Mouse (Mus musculus): ENCODE results near the gene Kng1. TPM values are rescaled to one million over a fixed set of nuclear protein-coding genes. Genes with fewer than 3 reads are reported as not detected.
A peak's percentile ranks its signal among the peaks of the same experiment; 100 is the strongest.

The Kng1 gene
- total and polyA plus RNA-seq, 3 experiments = not detected

DNA sequence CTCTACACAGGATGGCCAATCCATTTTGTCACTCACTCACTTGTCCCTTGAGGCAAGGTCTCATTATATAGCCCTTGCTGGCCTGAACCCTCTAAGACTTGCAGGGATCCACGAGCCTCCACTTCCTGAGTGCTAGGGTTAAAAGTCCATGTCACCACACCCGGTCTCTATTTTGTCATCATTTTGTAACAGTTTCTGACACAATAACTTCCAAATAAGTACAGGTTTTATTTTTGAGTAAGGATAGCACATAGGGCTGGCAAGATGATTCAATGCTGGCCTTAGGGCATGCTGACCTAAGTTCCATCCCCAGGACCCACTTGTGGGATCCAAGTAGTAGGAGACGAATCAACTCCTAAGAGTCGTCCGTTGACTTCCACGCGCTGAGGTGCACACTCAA, 48.5 kb downstream of the Kng1 start:
- Histone ChIP-seq H3K9ac (ENCODE audit: insufficient read depth, low read depth) (peak overlapping the region; percentile 83), H3K27me3 (replicated peaks) (no peaks in the 10 kb centered on the region), H3K36me3 (replicated peaks in 1 of 2; ENCODE audit: control insufficient read depth in 1 of 2, insufficient read depth in 1 of 2, low read length in 1 of 2) (peaks cover 25 to 28% of the 10 kb centered on the region in 2 experiments), H3K4me2 (ENCODE audit: insufficient read depth, low read depth, poor library complexity, severe bottlenecking) (peak overlapping the region; percentile 93), H3K4me1 (ENCODE audit: control insufficient read depth in 1 of 2, insufficient read depth in 2 of 2) (peaks cover 4 to 34% of the 10 kb centered on the region in 2 experiments; a peak in 2 of 4 replicates), H3K79me2 (replicated peaks; ENCODE audit: control insufficient read depth, extremely low read depth, insufficient read depth, poor library complexity, severe bottlenecking) (peaks cover 33% of the 10 kb centered on the region), H3K27ac (ENCODE audit: insufficient read depth, low read depth) (peak overlapping the region; percentile 27), H3K4me3 (replicated peaks in 1 of 3; ENCODE audit: low read depth in 2 of 3, low read length in 2 of 3, poor library complexity in 1 of 3) (no peak overlapping the region), H3K9me3 (replicated peaks; ENCODE audit: low read length) (no peaks in the 10 kb centered on the region)
- DNase-seq (ENCODE audit: extremely low read depth) = no peak
- dilution Hi-C loops (cut with MboI; ENCODE audit: extremely low pct_ligation_motif_present, extremely low pct_unique_long_range_greater_than_20kb, low sequenced_read_pairs) (no loop called here), in situ Hi-C loops (cut with MboI; ENCODE audit: low pct_ligation_motif_present, low pct_unique_long_range_greater_than_20kb, low sequenced_read_pairs) (no loop called here)
- TF ChIP-seq NELFE (IDR thresholded peaks at IDR 0.05; ENCODE audit: low read depth, low read length) (0 out of 2 replicates have a peak, but pooled peaks have one; percentile 16), SIN3A (IDR thresholded peaks at IDR 0.05; ENCODE audit: low read length) (no peak), TBP (conservative IDR thresholded peaks at IDR 0.05; ENCODE audit: low read depth, low read length) (0 out of 2 replicates have a peak, but pooled peaks have one; percentile 46), ELF1 (IDR thresholded peaks at IDR 0.05; ENCODE audit: low read depth, low read length) (peak; percentile 49)

DNA sequence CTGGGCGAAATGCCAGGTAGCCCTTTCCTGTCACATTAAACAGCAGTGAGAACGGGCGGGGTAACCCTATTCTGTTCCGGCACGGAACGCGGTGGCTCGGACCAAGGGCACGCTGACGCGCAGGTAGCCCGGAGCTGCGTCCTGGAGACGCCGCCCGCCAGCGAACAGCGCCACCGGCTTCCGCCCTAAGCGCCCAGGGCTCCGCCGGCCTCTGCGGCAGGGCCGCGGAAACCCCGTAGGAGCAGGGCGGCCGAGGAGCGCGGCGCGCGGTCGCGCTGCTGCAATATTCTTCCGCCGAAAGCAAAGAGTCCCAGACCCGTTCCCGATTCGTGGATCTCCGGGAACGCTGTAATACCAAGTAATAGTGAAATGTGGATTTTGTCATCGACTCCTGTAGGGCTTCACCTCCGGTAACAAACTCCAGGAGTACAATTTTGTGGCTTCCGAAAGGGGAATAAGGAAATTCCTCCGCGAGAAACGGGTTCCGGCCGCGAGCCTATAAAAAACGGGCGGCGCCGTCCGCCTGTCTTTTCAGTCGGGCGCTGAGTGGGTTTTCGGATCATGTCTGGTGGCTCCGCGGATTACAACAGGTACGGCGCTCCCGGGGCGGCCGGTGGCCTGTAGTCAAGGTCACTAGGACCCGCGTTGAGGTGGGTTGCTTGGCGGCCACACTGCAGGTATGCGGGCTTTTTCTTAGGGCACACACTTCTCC, 49.7 kb downstream of the Kng1 start, which contains the start of gene Eif4a2:
TSS of gene Eif4a2 (plus strand) at position 214 of the 712 bp plus-strand sequence.
- Histone ChIP-seq H3K4me2 (ENCODE audit: insufficient read depth, low read depth, poor library complexity, severe bottlenecking) (peak within 1 kb of the TSS; percentile 93), H3K36me3 (replicated peaks in 1 of 2; ENCODE audit: control insufficient read depth in 1 of 2, insufficient read depth in 1 of 2, low read length in 1 of 2) (peaks cover 36 to 41% of the 10 kb centered on the region in 2 experiments), H3K27me3 (replicated peaks) (no peaks in the 10 kb centered on the region), H3K79me2 (replicated peaks; ENCODE audit: control insufficient read depth, extremely low read depth, insufficient read depth, poor library complexity, severe bottlenecking) (peaks cover 46% of the 10 kb centered on the region), H3K9me3 (replicated peaks; ENCODE audit: low read length) (no peaks in the 10 kb centered on the region), H3K4me1 (ENCODE audit: control insufficient read depth in 1 of 2, insufficient read depth in 2 of 2) (peaks cover 4 to 40% of the 10 kb centered on the region in 2 experiments; a peak in 2 of 4 replicates), H3K27ac (ENCODE audit: insufficient read depth, low read depth) (peak within 1 kb of the TSS; percentile 93), H3K4me3 (replicated peaks in 1 of 3; ENCODE audit: low read depth in 2 of 3, low read length in 2 of 3, poor library complexity in 1 of 3) (peak within 1 kb of the TSS; percentile 81 to 97 (median 91)), H3K9ac (ENCODE audit: insufficient read depth, low read depth) (peak within 1 kb of the TSS; percentile 100)
- dilution Hi-C loops (cut with MboI; ENCODE audit: extremely low pct_ligation_motif_present, extremely low pct_unique_long_range_greater_than_20kb, low sequenced_read_pairs) = no loop called here
- in situ Hi-C loops (cut with MboI; ENCODE audit: low pct_ligation_motif_present, low pct_unique_long_range_greater_than_20kb, low sequenced_read_pairs) = no loop called here
- DNase-seq (ENCODE audit: extremely low read depth) = peak; percentile 94
- TF ChIP-seq ZC3H11A (IDR thresholded peaks at IDR 0.05; ENCODE audit: low read depth, low read length) (no peak), ZMIZ1 (IDR thresholded peaks at IDR 0.05; ENCODE audit: low read depth, low read length) (peak; percentile 99), HCFC1 (IDR thresholded peaks at IDR 0.05; ENCODE audit: low read depth, low read length) (peak; percentile 92), JUN (IDR thresholded peaks at IDR 0.05; ENCODE audit: insufficient read depth, low read depth, low read length) (no peak), PAX5 (IDR thresholded peaks at IDR 0.05; ENCODE audit: low read length) (no peak), MAZ (IDR thresholded peaks at IDR 0.05; ENCODE audit: low read depth, low read length) (peak; percentile 78), JUND (conservative IDR thresholded peaks at IDR 0.05; ENCODE audit: low read depth, low read length) (peak; percentile 63; the same call in 1 of the 2 replicates), KAT2A (IDR thresholded peaks at IDR 0.05; ENCODE audit: insufficient replicate concordance, low read length) (peak; percentile 100), USF1 (IDR thresholded peaks at IDR 0.05; ENCODE audit: low read depth, low read length) (no peak), NRF1 (IDR thresholded peaks at IDR 0.05; ENCODE audit: low read depth, low read length) (peak; percentile 72), UBTF (IDR thresholded peaks at IDR 0.05; ENCODE audit: low read depth, low read length) (peak; percentile 97), MXI1 (IDR thresholded peaks at IDR 0.05; ENCODE audit: low read depth, low read length) (peak; percentile 90), NELFE (IDR thresholded peaks at IDR 0.05; ENCODE audit: low read depth, low read length) (peak; percentile 100), SMC3 (IDR thresholded peaks at IDR 0.05; ENCODE audit: low read depth, low read length) (peak; percentile 16; the same call in 1 of the 2 replicates), POLR2A (IDR thresholded peaks at IDR 0.05; ENCODE audit: low read depth, low read length) (peak; percentile 97), MYC (IDR thresholded peaks at IDR 0.05; ENCODE audit: low read depth, low read length) (peak; percentile 99), SIN3A (IDR thresholded peaks at IDR 0.05; ENCODE audit: low read length) (peak; percentile 91), MAFK (IDR thresholded peaks at IDR 0.05; ENCODE audit: insufficient replicate concordance, low read length) (0 out of 2 replicates have a peak, but pooled peaks have one; percentile 45), EP300 (IDR thresholded peaks at IDR 0.05; ENCODE audit: low read length) (no peak), GABPA (IDR thresholded peaks at IDR 0.05; ENCODE audit: insufficient replicate concordance, low read depth, low read length) (peak; percentile 67; the same call in 1 of the 2 replicates), ZNF384 (IDR thresholded peaks at IDR 0.05; ENCODE audit: low read depth, low read length) (peak; percentile 57; the same call in 1 of the 2 replicates), USF2 (conservative IDR thresholded peaks at IDR 0.05; ENCODE audit: low read depth, low read length) (peak; percentile 11; the same call in 1 of the 2 replicates), E2F4 (IDR thresholded peaks at IDR 0.05; ENCODE audit: insufficient replicate concordance, low read depth, low read length) (peak; percentile 95), RCOR1 (conservative IDR thresholded peaks at IDR 0.05; ENCODE audit: low read depth, low read length) (peak; percentile 84), CHD1 (IDR thresholded peaks at IDR 0.05; ENCODE audit: low read depth, low read length) (no peak; the same call in 1 of the 2 replicates), POLR2AphosphoS2 (IDR thresholded peaks at IDR 0.05; ENCODE audit: low read depth, low read length) (peak; percentile 98), ELF1 (IDR thresholded peaks at IDR 0.05; ENCODE audit: low read depth, low read length) (peak; percentile 94), TCF12 (IDR thresholded peaks at IDR 0.05; ENCODE audit: low read depth, low read length) (peak; percentile 93), ZKSCAN1 (IDR thresholded peaks at IDR 0.05; ENCODE audit: borderline replicate concordance, low read depth, low read length) (no peak; the same call in 1 of the 2 replicates)

Data from CH12.LX (cell line).